Mouse (Mus musculus) olfactory bulb, adult 2 months (tissue): ENCODE measurements at regions not wholly inside any gene's neighbourhood (a gene's known extent, or its start where the extent isn't known, plus 50 kb on each side); places are given as distances from the start of the nearest gene placed in this dataset.
A peak's percentile ranks its signal among the peaks of the same experiment; 100 is the strongest.

Experiments used
- H3K27ac ChIP-seq: fragments of 200-500 bp; 2 replicates; pipeline ENCODE4 v1.5.1; 2012; ENCODE audit warnings: low read depth, low read length; ENCODE audit not compliant: insufficient read depth
- H3K4me1 ChIP-seq: fragments of 200-500 bp; 2 replicates; pipeline ENCODE4 v1.6.1; 2012; ENCODE audit warnings: low read length; ENCODE audit not compliant: control insufficient read depth, insufficient read depth
- H3K4me3 ChIP-seq: fragments of 200-500 bp; 2 replicates; pipeline ENCODE4 v1.5.1; 2012; ENCODE audit warnings: mild to moderate bottlenecking, low read depth, low read length, moderate library complexity; ENCODE audit not compliant: insufficient read depth
- CTCF ChIP-seq: fragments of 200-500 bp; IDR thresholded peaks from 2 replicates; pipeline ENCODE4 v1.5.1; 2012; ENCODE audit warnings: low read depth, mild to moderate bottlenecking, low read length, moderate library complexity; ENCODE audit not compliant: insufficient read depth
- POLR2A ChIP-seq: fragments of 200-500 bp; IDR thresholded peaks from 2 replicates; pipeline ENCODE4 v1.6.1; 2012; ENCODE audit warnings: mild to moderate bottlenecking, low read depth, low read length, moderate library complexity; ENCODE audit not compliant: insufficient read depth
- WGBS: fragments of 180-500 bp; shearing (Covaris S2); methylation state at CpG from one replicate; pipeline ENCODE4 v1.1.7; 2018; 5-methylcytosine and 5-hydroxymethylcytosine counted together

DNA sequence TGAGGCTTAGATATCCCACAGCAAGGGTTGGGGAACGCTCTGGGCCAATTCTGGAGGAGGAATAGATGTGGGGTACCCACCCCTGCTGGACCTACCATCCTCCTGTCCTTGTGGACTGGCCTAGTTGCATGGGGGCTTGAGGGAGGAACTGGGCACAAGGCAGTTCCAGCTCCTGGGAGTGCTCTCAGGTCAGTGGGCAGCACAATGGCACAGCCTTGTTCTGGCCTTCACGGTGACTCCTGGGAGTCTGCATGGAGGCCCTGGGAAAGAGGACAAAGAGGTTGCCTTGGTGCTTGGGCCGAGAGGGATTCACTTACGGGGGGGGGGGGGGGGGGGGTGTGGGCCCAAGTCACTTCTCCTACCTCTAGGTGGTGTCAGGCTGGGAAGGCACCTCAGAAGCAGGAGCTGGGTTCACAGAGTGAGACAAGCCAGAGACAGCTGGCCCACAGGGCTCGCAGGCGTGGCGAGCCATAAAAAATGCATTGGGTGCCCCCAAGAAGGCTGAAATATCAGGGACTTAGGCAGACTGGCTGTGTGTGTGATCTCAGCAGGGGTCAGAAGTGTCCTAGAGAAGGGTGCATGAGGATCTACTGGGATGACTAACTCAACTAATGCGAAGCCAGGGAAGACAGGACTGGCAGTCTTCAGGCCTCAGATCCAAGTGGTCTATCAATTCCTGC lies 83.7 kb downstream of the 1700001O22Rik start:
- Histone ChIP-seq H3K4me1 (peaks cover 85% of the 10 kb centered on the region), H3K4me3 (peak overlapping the region; percentile 15), H3K27ac (peak overlapping the region; percentile 100)
- 19% methylated on average over 8 of the region's 8 CpGs for WGBS
- no peak for TF ChIP-seq POLR2A
- TF ChIP-seq CTCF = no peak

DNA sequence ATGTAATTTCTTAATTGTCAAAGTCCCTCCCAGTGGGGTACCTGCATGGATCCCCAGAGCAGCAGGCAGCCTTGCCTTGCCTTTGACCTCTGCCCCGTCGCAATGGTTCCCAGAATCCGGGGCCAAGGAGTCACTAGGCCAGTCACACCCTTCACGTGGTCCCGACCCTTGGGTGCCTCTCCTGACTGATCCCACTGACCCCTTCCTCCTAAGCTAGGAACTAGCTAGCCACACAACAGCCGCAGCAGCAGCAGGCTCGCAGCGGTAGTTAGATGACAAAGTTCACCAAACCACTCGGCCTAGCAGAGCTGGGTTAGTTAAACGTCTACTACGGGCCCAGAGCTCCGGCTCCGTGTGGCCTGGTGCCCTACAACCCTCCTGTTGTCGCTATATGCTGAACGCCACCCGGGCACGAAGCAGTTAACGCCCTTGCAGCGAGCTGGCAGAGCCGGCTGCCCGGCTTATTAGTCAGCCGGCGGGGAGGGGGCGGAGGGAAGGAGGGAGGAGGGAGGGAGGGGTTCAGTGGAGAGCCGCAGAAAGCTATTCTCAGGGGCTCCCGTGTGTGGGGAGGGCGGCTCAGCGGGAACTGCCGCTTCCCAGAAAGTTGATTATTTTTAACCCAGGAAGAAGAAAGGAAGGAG lies 84.6 kb downstream of the 1700001O22Rik start:
- WGBS = 1% methylated on average over 29 of the region's 29 CpGs
- Histone ChIP-seq H3K4me1 (peaks cover 79% of the 10 kb centered on the region), H3K4me3 (peak overlapping the region; percentile 23), H3K27ac (peak overlapping the region; percentile 100)
- TF ChIP-seq CTCF (no peak), POLR2A (peak; percentile 22; the same call in 1 of the 2 replicates)

DNA sequence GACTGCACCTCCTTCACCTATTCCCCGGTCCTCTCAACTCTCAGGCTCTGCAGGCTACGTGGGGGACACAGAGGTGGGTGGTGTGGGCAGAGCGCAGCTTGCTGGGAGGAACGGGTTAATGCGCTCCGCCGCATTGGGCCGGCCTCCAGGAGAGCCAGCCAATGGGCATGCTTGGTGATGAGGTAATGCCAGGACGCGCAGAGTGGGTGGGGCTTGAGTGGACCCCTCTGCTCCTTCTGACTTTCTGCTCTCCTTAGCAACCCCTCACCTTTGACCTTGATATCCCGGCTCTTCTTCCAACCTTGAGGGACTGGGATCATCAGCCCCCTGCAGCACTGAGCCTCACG lies 85.2 kb downstream of the 1700001O22Rik start:
- peak overlapping the region; percentile 100 for H3K27ac ChIP-seq
- peaks cover 77% of the 10 kb centered on the region for H3K4me1 ChIP-seq
- peak overlapping the region; percentile 23 for H3K4me3 ChIP-seq
- no peak; the same call in 1 of the 2 replicates for TF ChIP-seq CTCF
- no peak for TF ChIP-seq POLR2A
- WGBS = under 1% methylated on average over 12 of the region's 12 CpGs

DNA sequence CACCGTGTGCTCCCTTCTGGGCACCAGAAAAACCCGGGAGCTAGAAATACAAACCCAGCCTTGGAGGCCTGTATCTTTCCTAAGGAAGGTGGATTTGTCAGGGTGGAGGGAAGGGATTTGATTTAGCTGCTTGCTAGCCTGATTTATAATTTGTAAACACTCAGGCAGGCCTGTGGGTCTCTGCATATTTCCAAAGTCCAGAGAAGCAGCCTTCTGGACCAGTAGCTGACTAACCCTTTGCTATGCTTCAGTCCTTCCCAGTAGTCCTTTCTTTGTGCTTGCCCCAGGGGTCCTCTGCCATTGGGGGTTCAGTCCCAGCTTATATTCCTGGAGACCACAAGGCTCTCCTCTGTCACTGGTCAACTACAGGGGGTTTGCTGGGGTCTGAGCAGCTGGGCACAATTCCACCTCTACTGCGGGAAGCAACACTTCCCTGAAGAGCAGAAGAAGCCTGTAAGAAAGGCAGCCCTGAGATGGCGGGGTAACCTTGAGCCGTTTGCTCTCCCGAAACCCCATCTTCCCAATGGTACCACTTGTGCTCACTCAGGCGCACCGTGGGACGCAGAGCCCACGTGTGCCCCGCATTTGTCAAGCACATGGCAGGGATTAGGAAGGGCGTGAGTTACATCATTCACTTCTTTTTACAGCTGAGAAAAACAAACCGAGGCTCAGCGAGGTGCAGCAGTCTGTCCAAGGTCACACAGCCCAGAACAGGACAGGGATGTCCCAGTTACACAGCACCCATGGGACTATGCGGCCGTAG lies 85.7 kb downstream of the 1700001O22Rik start:
- WGBS = 12% methylated on average over 16 of the region's 16 CpGs
- Histone ChIP-seq H3K27ac (peak overlapping the region; percentile 100), H3K4me3 (peak overlapping the region; percentile 8; the same call in 1 of the 2 replicates), H3K4me1 (peaks cover 76% of the 10 kb centered on the region)
- TF ChIP-seq POLR2A (no peak), CTCF (no peak)

DNA sequence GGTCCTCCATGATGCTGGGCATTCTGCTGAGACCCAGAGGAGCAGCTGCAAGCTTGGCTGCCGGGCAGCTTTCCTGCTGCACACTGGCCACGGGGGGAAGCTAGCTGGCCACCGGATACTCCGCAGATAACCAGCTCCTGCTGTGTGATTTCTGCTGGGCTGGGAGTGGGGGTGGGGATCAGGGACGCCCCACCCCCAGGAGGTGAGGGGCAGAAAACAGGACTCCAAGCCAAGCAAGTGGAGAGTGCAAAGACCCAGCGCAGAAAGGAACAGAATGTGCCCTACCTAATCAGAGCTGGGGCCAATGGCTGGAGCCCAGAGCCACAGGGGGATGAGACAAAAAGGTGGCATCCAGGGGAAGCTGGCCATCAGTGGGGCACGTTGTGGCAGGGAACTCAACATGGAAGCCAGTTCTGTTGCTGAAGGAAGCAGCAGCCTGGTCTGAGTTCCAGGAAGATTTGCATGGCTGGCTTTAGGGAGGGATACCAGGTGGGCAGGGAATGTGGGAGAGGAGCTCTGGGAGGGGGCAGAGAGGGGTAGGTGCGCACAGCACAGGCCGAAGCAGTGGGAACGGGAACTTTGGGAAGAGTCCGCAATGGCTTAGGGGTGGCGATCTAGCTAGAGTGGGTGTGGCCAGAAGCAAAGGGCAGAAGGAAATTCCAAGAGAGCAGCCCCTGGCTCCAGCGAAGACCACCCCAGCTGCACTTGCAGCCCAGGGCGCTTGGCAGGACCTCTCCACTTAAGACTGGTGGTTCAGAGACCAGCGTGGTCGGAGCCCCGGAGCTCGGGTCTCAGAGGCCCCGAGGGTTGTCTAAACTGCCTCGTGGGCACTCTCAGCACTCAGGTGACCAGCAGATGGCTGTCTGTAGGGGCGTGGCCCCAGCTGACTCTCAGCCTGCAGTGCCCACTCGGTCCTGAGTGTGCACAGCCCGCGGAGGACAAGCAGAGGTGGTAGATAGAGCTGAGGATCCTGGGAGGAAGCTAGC lies 86.6 kb downstream of the 1700001O22Rik start:
- no peak overlapping the region for H3K4me3 ChIP-seq
- 0 out of 2 replicates have a peak, but pooled peaks have one; percentile 22 for TF ChIP-seq POLR2A
- no peak for TF ChIP-seq CTCF
- peak overlapping the region; percentile 100 for H3K27ac ChIP-seq
- peaks cover 73% of the 10 kb centered on the region for H3K4me1 ChIP-seq
- WGBS = 30% methylated on average over 24 of the region's 24 CpGs

DNA sequence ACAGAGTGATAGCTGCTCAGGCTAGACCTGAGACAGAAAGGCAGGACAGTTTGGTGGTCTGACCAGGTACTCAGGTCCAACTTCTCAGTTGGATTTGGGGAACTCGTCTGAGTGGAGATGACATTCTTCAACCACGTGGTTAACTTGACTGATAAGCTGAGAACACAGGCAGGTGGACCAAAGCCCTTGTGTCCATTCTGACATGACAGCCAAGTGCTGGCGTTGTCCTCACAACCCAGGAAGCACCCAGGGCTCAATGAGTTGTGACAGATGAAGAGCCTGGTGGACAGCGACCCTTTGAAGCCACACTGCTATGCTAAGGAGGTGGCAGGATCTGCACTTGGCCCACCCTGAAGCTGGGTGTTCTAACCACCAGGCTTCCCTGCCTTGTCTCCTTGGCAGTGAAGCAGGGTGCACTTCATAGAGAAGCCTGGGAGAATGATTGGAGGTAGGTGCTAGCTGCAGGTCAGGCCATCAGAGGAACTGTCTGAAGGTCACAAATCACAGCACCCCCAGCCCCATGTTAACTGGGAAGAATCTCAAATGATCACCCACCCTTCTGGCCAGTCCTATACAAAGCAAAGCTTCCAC lies 87.6 kb downstream of the 1700001O22Rik start:
- WGBS = 90% methylated on average over 4 of the region's 4 CpGs
- H3K4me3 ChIP-seq = no peak overlapping the region
- H3K27ac ChIP-seq = peak overlapping the region; percentile 100
- TF ChIP-seq POLR2A = no peak
- TF ChIP-seq CTCF = no peak
- peaks cover 70% of the 10 kb centered on the region for H3K4me1 ChIP-seq

DNA sequence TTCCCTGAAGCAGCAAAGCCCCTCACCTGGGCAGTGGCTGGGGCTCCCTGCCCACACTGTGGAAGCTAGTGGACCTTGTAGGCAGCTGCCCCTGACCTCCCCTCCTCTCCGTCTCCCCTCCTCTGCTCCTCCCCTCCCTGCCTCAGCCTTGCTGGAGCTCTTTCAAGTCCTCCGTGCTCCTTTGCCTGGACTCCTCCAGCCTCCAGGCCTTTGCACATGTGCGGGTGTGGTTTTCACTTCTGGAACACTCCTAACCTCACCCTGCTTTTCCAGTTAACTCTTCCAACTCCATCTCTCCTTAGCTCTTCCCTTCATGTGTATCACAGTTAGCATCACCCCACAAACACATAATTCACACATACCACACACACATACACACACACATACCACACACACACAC lies 89.9 kb downstream of the 1700001O22Rik start:
- peak overlapping the region; percentile 4; the same call in 1 of the 2 replicates for H3K27ac ChIP-seq
- H3K4me3 ChIP-seq = no peak overlapping the region
- WGBS = 15% methylated on average over 3 of the region's 3 CpGs
- TF ChIP-seq CTCF (no peak), POLR2A (no peak)
- H3K4me1 ChIP-seq = peaks cover 65% of the 10 kb centered on the region
